Mouse (Mus musculus): ENCODE data around the gene Cx3cl1. TPM values are rescaled to one million over a fixed set of nuclear protein-coding genes. Genes with fewer than 3 reads are reported as not detected.

Gene Cx3cl1
- polyA plus RNA-seq (2016; fragmentation: Nextera tagmentation; extraction: Ambion mirVana), result 4.5 and 5.5 TPM in 2 replicates

GRCm38 (mm10) chr8:94771941-94772670, at the start of gene Cx3cl1:
TSS of gene Cx3cl1 (plus strand) at chr8:94772009.
- under 1% methylated on average over 38 of the region's 38 CpGs for WGBS
- H3K27me3 ChIP-seq (replicated peaks; ENCODE audit: low read depth, poor library complexity, severe bottlenecking), result peaks cover 75% of the 10 kb centered on the region
- H3K27ac ChIP-seq (replicated peaks), result peak within 1 kb of the TSS; percentile 46

GRCm38 (mm10) chr8:94725998-94726397, 45.8 kb upstream of the Cx3cl1 start:
- no peak for DNase-seq (ENCODE audit: low spot score)
- H3K27ac ChIP-seq (replicated peaks), result no peak overlapping the region
- no peaks in the 10 kb centered on the region for H3K9me3 ChIP-seq
- no peak overlapping the region for H3K4me3 ChIP-seq
- no peaks in the 10 kb centered on the region for H3K36me3 ChIP-seq (replicated peaks)
- no peaks in the 10 kb centered on the region for H3K4me1 ChIP-seq
- 88% methylated on average over 5 of the region's 5 CpGs for WGBS
- no peaks in the 10 kb centered on the region for H3K27me3 ChIP-seq (replicated peaks; ENCODE audit: low read depth, poor library complexity, severe bottlenecking)

More at GRCm38 (mm10) chr8:94771941-94772670, at the start of gene Cx3cl1:
- peak; percentile 87 for DNase-seq (ENCODE audit: low spot score)
- Histone ChIP-seq H3K4me3 (peak within 1 kb of the TSS; percentile 60), H3K9me3 (no peaks in the 10 kb centered on the region), H3K36me3 (replicated peaks) (no peaks in the 10 kb centered on the region), H3K4me1 (peaks cover 29% of the 10 kb centered on the region)

GRCm38 (mm10) chr8:94729301-94729700, 42.5 kb upstream of the Cx3cl1 start:
- DNase-seq (ENCODE audit: low spot score), result no peak
- WGBS, result 71% methylated on average over 4 of the region's 4 CpGs
- Histone ChIP-seq H3K36me3 (replicated peaks) (no peaks in the 10 kb centered on the region), H3K27me3 (replicated peaks; ENCODE audit: low read depth, poor library complexity, severe bottlenecking) (no peaks in the 10 kb centered on the region), H3K9me3 (no peaks in the 10 kb centered on the region), H3K4me3 (no peak overlapping the region), H3K4me1 (no peaks in the 10 kb centered on the region), H3K27ac (replicated peaks) (no peak overlapping the region)

GRCm38 (mm10) chr8:94733821-94734465, 37.9 kb upstream of the Cx3cl1 start:
- Histone ChIP-seq H3K27ac (replicated peaks) (no peak overlapping the region), H3K27me3 (replicated peaks; ENCODE audit: low read depth, poor library complexity, severe bottlenecking) (no peaks in the 10 kb centered on the region), H3K9me3 (no peaks in the 10 kb centered on the region), H3K36me3 (replicated peaks) (no peaks in the 10 kb centered on the region), H3K4me3 (no peak overlapping the region), H3K4me1 (no peaks in the 10 kb centered on the region)
- WGBS, result 82% methylated on average over 5 of the region's 5 CpGs
- no peak for DNase-seq (ENCODE audit: low spot score)

- DNase-seq (ENCODE audit: low spot score), result no peak
- WGBS, result 75% methylated on average over 7 of the region's 7 CpGs
- H3K27ac ChIP-seq (replicated peaks), result no peak overlapping the region
- no peaks in the 10 kb centered on the region for H3K4me1 ChIP-seq
- H3K27me3 ChIP-seq (replicated peaks; ENCODE audit: low read depth, poor library complexity, severe bottlenecking), result no peaks in the 10 kb centered on the region
- no peak overlapping the region for H3K4me3 ChIP-seq
- no peaks in the 10 kb centered on the region for H3K9me3 ChIP-seq
- H3K36me3 ChIP-seq (replicated peaks), result no peaks in the 10 kb centered on the region
These were observed 37.0 kb upstream of the Cx3cl1 start for GRCm38 (mm10) chr8:94734735-94735350.

GRCm38 (mm10) chr8:94735426-94736094, 36.2 kb upstream of the Cx3cl1 start:
- H3K27me3 ChIP-seq (replicated peaks; ENCODE audit: low read depth, poor library complexity, severe bottlenecking), result no peaks in the 10 kb centered on the region
- H3K4me1 ChIP-seq, result no peaks in the 10 kb centered on the region
- H3K9me3 ChIP-seq, result no peaks in the 10 kb centered on the region
- no peaks in the 10 kb centered on the region for H3K36me3 ChIP-seq (replicated peaks)
- WGBS, result 85% methylated on average over 5 of the region's 5 CpGs
- H3K27ac ChIP-seq (replicated peaks), result no peak overlapping the region
- no peak for DNase-seq (ENCODE audit: low spot score)
- no peak overlapping the region for H3K4me3 ChIP-seq

GRCm38 (mm10) chr8:94739829-94740228, 32.0 kb upstream of the Cx3cl1 start:
- Histone ChIP-seq H3K4me1 (no peaks in the 10 kb centered on the region), H3K27ac (replicated peaks) (no peak overlapping the region), H3K9me3 (no peaks in the 10 kb centered on the region), H3K27me3 (replicated peaks; ENCODE audit: low read depth, poor library complexity, severe bottlenecking) (no peaks in the 10 kb centered on the region), H3K4me3 (no peak overlapping the region), H3K36me3 (replicated peaks) (no peaks in the 10 kb centered on the region)
- 85% methylated on average over 6 of the region's 6 CpGs for whole genome bisulfite sequencing
- no peak for DNase-seq (ENCODE audit: low spot score)

GRCm38 (mm10) chr8:94740591-94740990, 31.2 kb upstream of the Cx3cl1 start:
- H3K36me3 ChIP-seq (replicated peaks), result no peaks in the 10 kb centered on the region
- no peak overlapping the region for H3K4me3 ChIP-seq
- H3K27ac ChIP-seq (replicated peaks), result no peak overlapping the region
- H3K4me1 ChIP-seq, result no peaks in the 10 kb centered on the region
- 86% methylated on average over 3 of the region's 3 CpGs for WGBS
- DNase-seq (ENCODE audit: low spot score), result no peak
- H3K27me3 ChIP-seq (replicated peaks; ENCODE audit: low read depth, poor library complexity, severe bottlenecking), result no peaks in the 10 kb centered on the region
- no peaks in the 10 kb centered on the region for H3K9me3 ChIP-seq

- Histone ChIP-seq H3K36me3 (replicated peaks) (no peaks in the 10 kb centered on the region), H3K9me3 (no peaks in the 10 kb centered on the region), H3K4me1 (no peaks in the 10 kb centered on the region), H3K27me3 (replicated peaks; ENCODE audit: low read depth, poor library complexity, severe bottlenecking) (no peaks in the 10 kb centered on the region), H3K27ac (replicated peaks) (no peak overlapping the region), H3K4me3 (no peak overlapping the region)
- no peak for DNase-seq (ENCODE audit: low spot score)
- 93% methylated on average over 4 of the region's 4 CpGs for WGBS
These were observed 30.1 kb upstream of the Cx3cl1 start for GRCm38 (mm10) chr8:94741726-94742125.

GRCm38 (mm10) chr8:94744484-94744883, 27.3 kb upstream of the Cx3cl1 start:
- Histone ChIP-seq H3K36me3 (replicated peaks) (no peaks in the 10 kb centered on the region), H3K27me3 (replicated peaks; ENCODE audit: low read depth, poor library complexity, severe bottlenecking) (no peaks in the 10 kb centered on the region), H3K4me3 (no peak overlapping the region), H3K4me1 (no peaks in the 10 kb centered on the region), H3K27ac (replicated peaks) (no peak overlapping the region), H3K9me3 (no peaks in the 10 kb centered on the region)
- DNase-seq (ENCODE audit: low spot score), result no peak
- 93% methylated on average over 5 of the region's 5 CpGs for WGBS

- Histone ChIP-seq H3K27ac (replicated peaks) (no peak overlapping the region), H3K4me3 (no peak overlapping the region), H3K27me3 (replicated peaks; ENCODE audit: low read depth, poor library complexity, severe bottlenecking) (no peaks in the 10 kb centered on the region), H3K36me3 (replicated peaks) (no peaks in the 10 kb centered on the region), H3K4me1 (no peaks in the 10 kb centered on the region), H3K9me3 (no peaks in the 10 kb centered on the region)
- 76% methylated on average over 9 of the region's 9 CpGs for WGBS
- no peak for DNase-seq (ENCODE audit: low spot score)
These were observed 26.8 kb upstream of the Cx3cl1 start for GRCm38 (mm10) chr8:94744972-94745371.

GRCm38 (mm10) chr8:94745476-94746184, 26.2 kb upstream of the Cx3cl1 start, which contains the start of gene Ccl22:
TSS of gene Ccl22 (plus strand) at chr8:94745590.
- DNase-seq (ENCODE audit: low spot score), result no peak
- Histone ChIP-seq H3K27me3 (replicated peaks; ENCODE audit: low read depth, poor library complexity, severe bottlenecking) (no peaks in the 10 kb centered on the region), H3K4me1 (no peaks in the 10 kb centered on the region), H3K36me3 (replicated peaks) (no peaks in the 10 kb centered on the region), H3K27ac (replicated peaks) (no peak within 1 kb of the TSS), H3K9me3 (no peaks in the 10 kb centered on the region), H3K4me3 (no peak within 1 kb of the TSS)
- WGBS, result 90% methylated on average over 7 of the region's 7 CpGs

Measured in embryonic facial prominence, embryonic 10.5 days (tissue).